Mouse (Mus musculus): Measurements from ENCODE around the gene Cox14. TPM values are rescaled to one million over a fixed set of nuclear protein-coding genes. Genes with fewer than 3 reads are reported as not detected.
"Not testable (repeated sequence)": the region's sequence is repeated elsewhere in the genome, so short reads cannot be mapped to it uniquely, and the experiment has no call there.

The Cox14 gene
- polyA plus RNA-seq, 1 experiment, result 269 TPM

- Histone ChIP-seq H3K4me3 (ENCODE audit: insufficient read depth, low read depth, low read length) (no peak overlapping the region), H3K36me3 (ENCODE audit: control insufficient read depth, insufficient read depth, low read length) (no peaks in the 10 kb centered on the region), H3K4me1 (ENCODE audit: control insufficient read depth, insufficient read depth, low read length) (peaks cover 44% of the 10 kb centered on the region), H3K27me3 (replicated peaks; ENCODE audit: control insufficient read depth, insufficient read depth, low read length) (no peaks in the 10 kb centered on the region), H3K27ac (ENCODE audit: insufficient read depth, low read depth, low read length) (0 out of 2 replicates have a peak overlapping the region, but pooled peaks have one; percentile 5)
- TF ChIP-seq CTCF (conservative IDR thresholded peaks at IDR 0.05; ENCODE audit: insufficient read depth, insufficient read length, low read depth, low read length) (no peak), POLR2A (IDR thresholded peaks at IDR 0.05; ENCODE audit: low read depth, low read length) (no peak)
- 65% methylated on average over 8 of the region's 8 CpGs for whole genome bisulfite sequencing
- DNase-seq, result no peak
Measured at GRCm38 (mm10) chr15:99719865-99720264, 5.6 kb upstream of the Cox14 start.

- 74% methylated on average over 25 of the region's 25 CpGs for WGBS
- Histone ChIP-seq H3K27ac (ENCODE audit: insufficient read depth, low read depth, low read length) (no peak overlapping the region), H3K27me3 (replicated peaks; ENCODE audit: control insufficient read depth, insufficient read depth, low read length) (no peaks in the 10 kb centered on the region), H3K4me1 (ENCODE audit: control insufficient read depth, insufficient read depth, low read length) (peaks cover 28% of the 10 kb centered on the region), H3K36me3 (ENCODE audit: control insufficient read depth, insufficient read depth, low read length) (no peaks in the 10 kb centered on the region), H3K4me3 (ENCODE audit: insufficient read depth, low read depth, low read length) (no peak overlapping the region)
- TF ChIP-seq CTCF (conservative IDR thresholded peaks at IDR 0.05; ENCODE audit: insufficient read depth, insufficient read length, low read depth, low read length), result no peak
- TF ChIP-seq POLR2A (IDR thresholded peaks at IDR 0.05; ENCODE audit: low read depth, low read length), result no peak
- no peak for DNase-seq
Measured at GRCm38 (mm10) chr15:99721921-99722743, 3.3 kb upstream of the Cox14 start.

DNA sequence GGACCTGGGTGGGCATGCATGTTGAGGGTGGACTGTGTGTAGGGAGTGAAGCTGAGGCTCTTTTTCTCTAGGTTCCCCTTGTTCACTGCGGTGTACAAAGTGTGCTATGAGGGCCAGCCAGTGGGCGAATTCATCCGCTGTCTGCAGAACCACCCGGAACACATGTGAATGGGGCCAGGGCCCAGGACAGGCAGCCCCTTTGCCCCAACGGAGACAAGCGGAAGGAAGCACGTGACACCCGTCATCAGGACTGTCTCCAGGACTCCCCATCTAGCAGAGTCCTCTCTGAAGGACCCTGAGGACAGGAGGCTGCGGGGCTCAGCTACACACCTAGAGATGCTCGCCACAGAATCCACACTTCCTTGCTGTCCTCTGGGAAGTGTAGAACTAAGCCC lies 2.3 kb upstream of the Cox14 start:
- no peaks in the 10 kb centered on the region for H3K36me3 ChIP-seq (ENCODE audit: control insufficient read depth, insufficient read depth, low read length)
- peaks cover 26% of the 10 kb centered on the region for H3K4me1 ChIP-seq (ENCODE audit: control insufficient read depth, insufficient read depth, low read length)
- 66% methylated on average over 10 of the region's 10 CpGs for WGBS
- peak overlapping the region; percentile 84 for H3K27ac ChIP-seq (ENCODE audit: insufficient read depth, low read depth, low read length)
- DNase-seq, result no peak
- TF ChIP-seq POLR2A (IDR thresholded peaks at IDR 0.05; ENCODE audit: low read depth, low read length) (no peak), CTCF (conservative IDR thresholded peaks at IDR 0.05; ENCODE audit: insufficient read depth, insufficient read length, low read depth, low read length) (no peak)
- no peak overlapping the region for H3K4me3 ChIP-seq (ENCODE audit: insufficient read depth, low read depth, low read length)
- H3K27me3 ChIP-seq (replicated peaks; ENCODE audit: control insufficient read depth, insufficient read depth, low read length), result no peaks in the 10 kb centered on the region

DNA sequence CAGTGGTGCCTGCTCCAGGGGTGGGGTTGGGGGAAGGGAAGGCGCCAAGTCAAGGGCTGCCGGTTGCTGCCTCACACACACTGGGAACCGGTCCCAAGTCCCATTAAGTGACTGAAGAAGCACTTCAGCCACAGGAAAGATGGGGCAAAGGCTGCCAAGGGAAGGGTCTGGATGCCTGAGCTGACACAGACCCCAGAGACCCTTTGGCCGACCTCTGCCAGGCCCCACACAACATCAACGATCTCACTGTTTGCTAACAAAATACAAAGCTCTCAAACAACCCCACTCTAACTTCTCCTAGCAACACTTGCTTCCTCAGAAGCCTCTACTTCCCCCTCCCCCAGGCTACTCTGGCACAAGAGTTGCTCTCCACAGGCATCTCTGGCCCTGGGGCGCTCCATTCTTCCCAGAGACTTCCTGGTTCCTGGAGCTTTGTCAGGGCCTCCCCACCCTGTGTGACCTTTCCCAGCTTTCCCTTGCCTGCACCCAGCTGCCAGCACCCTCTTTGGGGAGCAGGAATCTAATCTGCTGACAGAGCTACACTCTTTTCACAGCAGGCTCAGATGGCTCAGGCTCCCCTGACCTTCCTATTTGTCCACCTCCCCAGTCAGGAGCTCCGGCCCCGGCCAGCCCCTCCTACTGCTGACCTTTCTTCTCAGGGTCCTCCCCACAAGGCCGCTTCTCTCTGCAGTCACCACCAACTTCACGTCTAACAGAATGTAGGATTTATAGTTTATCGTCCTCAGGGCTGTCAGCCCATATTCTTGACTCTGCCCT lies 1.7 kb upstream of the Cox14 start:
- H3K27me3 ChIP-seq (replicated peaks; ENCODE audit: control insufficient read depth, insufficient read depth, low read length), result no peaks in the 10 kb centered on the region
- H3K4me3 ChIP-seq (ENCODE audit: insufficient read depth, low read depth, low read length), result no peak overlapping the region
- H3K27ac ChIP-seq (ENCODE audit: insufficient read depth, low read depth, low read length), result peak overlapping the region; percentile 84
- peak; percentile 78 for DNase-seq
- WGBS, result 15% methylated on average over 11 of the region's 11 CpGs
- TF ChIP-seq POLR2A (IDR thresholded peaks at IDR 0.05; ENCODE audit: low read depth, low read length) (no peak), CTCF (conservative IDR thresholded peaks at IDR 0.05; ENCODE audit: insufficient read depth, insufficient read length, low read depth, low read length) (no peak)
- no peaks in the 10 kb centered on the region for H3K36me3 ChIP-seq (ENCODE audit: control insufficient read depth, insufficient read depth, low read length)
- H3K4me1 ChIP-seq (ENCODE audit: control insufficient read depth, insufficient read depth, low read length), result peaks cover 24% of the 10 kb centered on the region

GRCm38 (mm10) chr15:99724292-99725021 lies 961 bp upstream of the Cox14 start:
- peak; percentile 2 for TF ChIP-seq POLR2A (IDR thresholded peaks at IDR 0.05; ENCODE audit: low read depth, low read length)
- TF ChIP-seq CTCF (conservative IDR thresholded peaks at IDR 0.05; ENCODE audit: insufficient read depth, insufficient read length, low read depth, low read length), result peak; percentile 50
- Histone ChIP-seq H3K4me1 (ENCODE audit: control insufficient read depth, insufficient read depth, low read length) (peaks cover 24% of the 10 kb centered on the region), H3K4me3 (ENCODE audit: insufficient read depth, low read depth, low read length) (no peak overlapping the region), H3K27me3 (replicated peaks; ENCODE audit: control insufficient read depth, insufficient read depth, low read length) (no peaks in the 10 kb centered on the region), H3K36me3 (ENCODE audit: control insufficient read depth, insufficient read depth, low read length) (peaks cover 3% of the 10 kb centered on the region; the same call in 1 of the 2 replicates), H3K27ac (ENCODE audit: insufficient read depth, low read depth, low read length) (peak overlapping the region; percentile 84)
- DNase-seq, result peak; percentile 89
- WGBS, result 2% methylated on average over 16 of the region's 16 CpGs

DNA sequence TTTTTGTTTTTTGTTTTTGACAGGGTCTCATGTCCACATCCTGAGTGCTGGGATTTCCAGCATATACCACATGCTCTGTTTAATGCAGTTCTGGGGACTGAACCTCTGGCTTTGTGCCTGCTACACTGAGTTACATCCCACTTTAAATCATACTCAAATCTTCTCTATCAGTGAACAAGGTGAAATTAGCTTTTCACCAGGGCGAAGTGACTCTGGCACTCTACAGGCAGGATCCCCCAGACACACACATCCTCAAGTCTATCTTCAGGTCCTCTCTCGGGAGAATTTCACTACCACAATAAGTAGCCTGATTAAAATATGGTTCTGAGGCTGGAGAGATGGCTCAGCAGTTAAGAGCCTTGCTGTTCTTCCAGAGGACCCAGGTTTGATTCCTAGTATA lies 1.1 kb downstream of the Cox14 start:
- Histone ChIP-seq H3K27ac (ENCODE audit: insufficient read depth, low read depth, low read length) (no peak overlapping the region), H3K36me3 (ENCODE audit: control insufficient read depth, insufficient read depth, low read length) (peaks cover 3% of the 10 kb centered on the region; the same call in 1 of the 2 replicates), H3K4me3 (ENCODE audit: insufficient read depth, low read depth, low read length) (peak overlapping the region; percentile 12; the same call in 1 of the 2 replicates), H3K4me1 (ENCODE audit: control insufficient read depth, insufficient read depth, low read length) (peaks cover 24% of the 10 kb centered on the region), H3K27me3 (replicated peaks; ENCODE audit: control insufficient read depth, insufficient read depth, low read length) (no peaks in the 10 kb centered on the region)
- no peak for DNase-seq
- TF ChIP-seq CTCF (conservative IDR thresholded peaks at IDR 0.05; ENCODE audit: insufficient read depth, insufficient read length, low read depth, low read length), result no peak
- no peak for TF ChIP-seq POLR2A (IDR thresholded peaks at IDR 0.05; ENCODE audit: low read depth, low read length)
- WGBS, result 43% methylated on average over 2 of the region's 2 CpGs

DNA sequence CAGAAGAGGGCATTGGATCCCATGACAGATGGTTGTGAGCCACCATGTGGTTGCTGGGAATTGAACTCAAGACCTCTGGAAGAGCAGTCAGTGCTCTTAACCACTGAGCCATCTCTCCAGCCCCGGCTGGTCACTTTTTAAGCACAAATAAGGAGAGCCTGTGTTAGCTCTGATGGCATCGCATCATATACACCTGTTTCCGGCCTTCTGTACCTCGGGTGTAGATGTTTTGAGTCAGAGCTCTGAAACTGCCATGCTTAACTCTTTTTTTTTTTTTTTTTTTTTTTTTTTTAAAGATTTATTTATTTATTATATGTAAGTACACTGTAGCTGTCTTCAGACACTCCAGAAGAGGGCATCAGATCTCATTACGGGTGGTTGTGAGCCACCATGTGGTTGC lies 1.6 kb downstream of the Cox14 start:
- DNase-seq; H3K4me3 ChIP-seq (ENCODE audit: insufficient read depth, low read depth, low read length); H3K36me3 ChIP-seq (ENCODE audit: control insufficient read depth, insufficient read depth, low read length); H3K27ac ChIP-seq (ENCODE audit: insufficient read depth, low read depth, low read length); H3K27me3 ChIP-seq (replicated peaks; ENCODE audit: control insufficient read depth, insufficient read depth, low read length): not testable (repeated sequence)
- H3K4me1 ChIP-seq (ENCODE audit: control insufficient read depth, insufficient read depth, low read length), result peaks cover 22% of the 10 kb centered on the region
- WGBS, result 84% methylated on average over 4 of the region's 5 CpGs
